Mouse (Mus musculus) cerebellum, postnatal 25 days (tissue): ENCODE measurements at regions not wholly inside any gene's neighbourhood (a gene's known extent, or its start where the extent isn't known, plus 50 kb on each side); places are given as distances from the start of the nearest gene placed in this dataset.
"Not testable (repeated sequence)": the region's sequence is repeated elsewhere in the genome, so short reads cannot be mapped to it uniquely, and the experiment has no call there.

Experiments
- DNase-seq, 2 experiments: peaks; one replicate each; pipeline ENCODE4 v3.0.0; 2021; ENCODE audit warnings: mixed read lengths in 2 of 2

GRCm38 (mm10) chr3:124157858-124158655 is 162.6 kb upstream of the Tram1l1 start:
- no peak for DNase-seq

GRCm38 (mm10) chr3:124193331-124193730 is 127.3 kb upstream of the Tram1l1 start:
- DNase-seq: not testable (repeated sequence)

GRCm38 (mm10) chr3:124200226-124200940 is 120.3 kb upstream of the Tram1l1 start:
- DNase-seq: not testable (repeated sequence)

GRCm38 (mm10) chr3:124217131-124217530 is 103.5 kb upstream of the Tram1l1 start:
- DNase-seq: no peak

GRCm38 (mm10) chr3:124225982-124226381 is 94.7 kb upstream of the Tram1l1 start:
- peak in 1 of 2 experiments; percentile 7 for DNase-seq

- DNase-seq: no peak
These were observed 93.0 kb upstream of the Tram1l1 start for GRCm38 (mm10) chr3:124227701-124228100.

- no peak for DNase-seq
These were observed 79.5 kb upstream of the Tram1l1 start for GRCm38 (mm10) chr3:124240936-124241733.

- DNase-seq: no peak
These were observed 79.0 kb upstream of the Tram1l1 start for GRCm38 (mm10) chr3:124241734-124242006.

- no peak for DNase-seq
These were observed 58.5 kb upstream of the Tram1l1 start for GRCm38 (mm10) chr3:124262150-124262549.

GRCm38 (mm10) chr3:124266821-124267220 is 53.8 kb upstream of the Tram1l1 start:
- no peak for DNase-seq

GRCm38 (mm10) chr3:124270506-124270905 is 50.1 kb upstream of the Tram1l1 start:
- DNase-seq: peak in 1 of 2 experiments; percentile 40
